Mouse (Mus musculus) c-Kit-negative CD71-positive TER-119-positive erythroid progenitor cells, embryonic 14.5 days (primary cell): ENCODE results near the gene Vrk1.

ENCODE experiments used
- DNase-seq: peaks from one replicate; pipeline ENCODE4 v3.0.0-alpha.2; 2013; ENCODE audit warnings: low read depth, low spot score

Vrk1 gene

GRCm38 (mm10) chr12:105997028-105997786, 12.8 kb upstream of the Vrk1 start:
- no peak for DNase-seq

- no peak for DNase-seq
These were observed 8.3 kb upstream of the Vrk1 start for GRCm38 (mm10) chr12:106001775-106002174.

GRCm38 (mm10) chr12:106004719-106005118, 5.3 kb upstream of the Vrk1 start:
- no peak for DNase-seq

- DNase-seq: no peak
These were observed 3.8 kb upstream of the Vrk1 start for GRCm38 (mm10) chr12:106006218-106006617.

- DNase-seq: no peak
These were observed 1.5 kb upstream of the Vrk1 start for GRCm38 (mm10) chr12:106008348-106009050.

- DNase-seq: no peak
These were observed 732 bp upstream of the Vrk1 start for GRCm38 (mm10) chr12:106009122-106009870.

- no peak for DNase-seq
These were observed 2.1 kb downstream of the Vrk1 start for GRCm38 (mm10) chr12:106012161-106012560.

- no peak for DNase-seq
These were observed 6.4 kb downstream of the Vrk1 start for GRCm38 (mm10) chr12:106016265-106017012.

- DNase-seq: no peak
These were observed 10.0 kb downstream of the Vrk1 start for GRCm38 (mm10) chr12:106020063-106020462.

GRCm38 (mm10) chr12:106023652-106024051, 13.6 kb downstream of the Vrk1 start:
- DNase-seq: no peak

GRCm38 (mm10) chr12:106025416-106025815, 15.4 kb downstream of the Vrk1 start:
- peak; percentile 54 for DNase-seq

GRCm38 (mm10) chr12:106026385-106027134, 16.5 kb downstream of the Vrk1 start:
- peak; percentile 56 for DNase-seq

GRCm38 (mm10) chr12:106027372-106027771, 17.3 kb downstream of the Vrk1 start:
- DNase-seq: no peak

GRCm38 (mm10) chr12:106029582-106029981, 19.6 kb downstream of the Vrk1 start:
- DNase-seq: no peak

- DNase-seq: no peak
These were observed 20.2 kb downstream of the Vrk1 start for GRCm38 (mm10) chr12:106030146-106030745.

- DNase-seq: no peak
These were observed 20.8 kb downstream of the Vrk1 start for GRCm38 (mm10) chr12:106030796-106031195.

GRCm38 (mm10) chr12:106031916-106032315, 21.9 kb downstream of the Vrk1 start:
- DNase-seq: no peak

GRCm38 (mm10) chr12:106032361-106032760, 22.3 kb downstream of the Vrk1 start:
- no peak for DNase-seq

- no peak for DNase-seq
These were observed 24.2 kb downstream of the Vrk1 start for GRCm38 (mm10) chr12:106034267-106034666.

- DNase-seq: no peak
These were observed 24.7 kb downstream of the Vrk1 start for GRCm38 (mm10) chr12:106034761-106035160.
